Mouse (Mus musculus) liver, adult 2 months (tissue): ENCODE data around the gene Rnf181. TPM values are rescaled to one million over a fixed set of nuclear protein-coding genes. Genes with fewer than 3 reads are reported as not detected.

ENCODE experiments used
- DNase-seq: peaks from one replicate; pipeline ENCODE4 v3.0.0-alpha.2; 2011; ENCODE audit warnings: low read depth, low spot score; ENCODE audit errors: extremely low read depth
- H3K27ac ChIP-seq: fragments of 200-500 bp; replicated peaks from 2 replicates; pipeline ENCODE4 v1.5.1; 2012; ENCODE audit warnings: low read depth, mild to moderate bottlenecking, control low read depth, inconsistent platforms, low read length; ENCODE audit not compliant: insufficient read depth
- H3K27me3 ChIP-seq: fragments of 200-500 bp; 2 replicates; pipeline ENCODE4 v1.6.1; 2012; ENCODE audit warnings: mild to moderate bottlenecking, moderate library complexity, low read length, inconsistent platforms; ENCODE audit not compliant: control insufficient read depth, insufficient read depth
- H3K36me3 ChIP-seq: fragments of 200-500 bp; 2 replicates; pipeline ENCODE4 v1.6.1; 2012; ENCODE audit warnings: low read length, inconsistent platforms; ENCODE audit not compliant: control insufficient read depth, insufficient read depth
- H3K4me1 ChIP-seq: fragments of 200-500 bp; 2 replicates; pipeline ENCODE4 v1.6.1; 2011; ENCODE audit warnings: low read length; ENCODE audit not compliant: control insufficient read depth, insufficient read depth
- H3K4me3 ChIP-seq: fragments of 200-500 bp; 2 replicates; pipeline ENCODE4 v1.5.1; 2011; ENCODE audit warnings: low read depth, mild to moderate bottlenecking, control low read depth, low read length, moderate library complexity; ENCODE audit not compliant: insufficient read depth
- H3K79me2 ChIP-seq: fragments of 200-500 bp; 2 replicates; pipeline ENCODE4 v1.6.1; 2012; ENCODE audit warnings: inconsistent platforms, mild to moderate bottlenecking, low read length, moderate library complexity; ENCODE audit not compliant: control insufficient read depth, insufficient read depth
- H3K9ac ChIP-seq: fragments of 200-500 bp; 2 replicates; pipeline ENCODE4 v1.6.1; 2012; ENCODE audit warnings: low read depth, mild to moderate bottlenecking, control low read depth, inconsistent platforms, low read length
- CTCF ChIP-seq: fragments of 200-500 bp; IDR thresholded peaks from 2 replicates; pipeline ENCODE4 v1.5.1; 2011; ENCODE audit warnings: low read depth, low read length, control low read depth
- POLR2A ChIP-seq: fragments of 200-500 bp; IDR thresholded peaks from 2 replicates; pipeline ENCODE4 v1.6.1; 2011; ENCODE audit warnings: low read length, control low read depth; ENCODE audit not compliant: insufficient read depth; ENCODE audit errors: extremely low read depth
- WGBS: fragments of 180-500 bp; shearing (Covaris S2); methylation state at CpG from one replicate; pipeline ENCODE4 v1.1.7; 2018; 5-methylcytosine and 5-hydroxymethylcytosine counted together
- polyA plus RNA-seq: library from polyadenylated mRNA; depleted of rRNA; stranded (reverse); fragments of >200 nt; gene quantifications from 2 replicates; pipeline ENCODE4 v1.2.3, GENCODE M21; 2012
- total RNA-seq: library from RNA; depleted of rRNA; stranded (reverse); fragments of >200 nt; gene quantifications from 2 replicates; pipeline ENCODE4 v1.2.3, GENCODE M21; 2014

Gene Rnf181
- total and polyA plus RNA-seq, 2 experiments = 62.6 to 75.2 TPM

- peak overlapping the region; percentile 100 for H3K27ac ChIP-seq
- H3K36me3 ChIP-seq = peaks cover 14% of the 10 kb centered on the region
- peak; percentile 94 for DNase-seq
- peaks cover 4% of the 10 kb centered on the region; the same call in 1 of the 2 replicates for H3K79me2 ChIP-seq
- no peak for TF ChIP-seq CTCF
- TF ChIP-seq POLR2A = no peak
- WGBS = 14% methylated on average over 5 of the region's 5 CpGs
- H3K4me1 ChIP-seq = peaks cover 36% of the 10 kb centered on the region
- peak overlapping the region; percentile 68 for H3K9ac ChIP-seq
- no peaks in the 10 kb centered on the region for H3K27me3 ChIP-seq
- H3K4me3 ChIP-seq = no peak overlapping the region
Measured at GRCm38 (mm10) chr6:72352636-72353405, 13.9 kb downstream of the Rnf181 start.

GRCm38 (mm10) chr6:72350214-72350613 is 16.5 kb downstream of the Rnf181 start:
- H3K36me3 ChIP-seq = peaks cover 8% of the 10 kb centered on the region
- H3K27me3 ChIP-seq = no peaks in the 10 kb centered on the region
- H3K79me2 ChIP-seq = peaks cover 7% of the 10 kb centered on the region; the same call in 1 of the 2 replicates
- no peak for TF ChIP-seq CTCF
- TF ChIP-seq POLR2A = no peak
- no peak for DNase-seq
- no peak overlapping the region for H3K4me3 ChIP-seq
- H3K4me1 ChIP-seq = peaks cover 33% of the 10 kb centered on the region
- H3K9ac ChIP-seq = no peak overlapping the region
- 38% methylated on average over 2 of the region's 2 CpGs for WGBS
- H3K27ac ChIP-seq = no peak overlapping the region; the same call in 1 of the 2 replicates

GRCm38 (mm10) chr6:72348411-72348810 is 18.3 kb downstream of the Rnf181 start:
- H3K36me3 ChIP-seq = peaks cover 8% of the 10 kb centered on the region
- H3K4me3 ChIP-seq = peak overlapping the region; percentile 94; the same call in 1 of the 2 replicates
- DNase-seq = peak; percentile 77
- H3K9ac ChIP-seq = peak overlapping the region; percentile 73
- WGBS = 13% methylated on average over 10 of the region's 10 CpGs
- TF ChIP-seq CTCF (no peak), POLR2A (peak; percentile 71; the same call in 1 of the 2 replicates)
- no peaks in the 10 kb centered on the region for H3K27me3 ChIP-seq
- peak overlapping the region; percentile 98 for H3K27ac ChIP-seq
- H3K4me1 ChIP-seq = peaks cover 27% of the 10 kb centered on the region
- peaks cover 17% of the 10 kb centered on the region; the same call in 1 of the 2 replicates for H3K79me2 ChIP-seq

GRCm38 (mm10) chr6:72347166-72347941 is 19.4 kb downstream of the Rnf181 start, which contains the start of gene 0610030E20Rik:
Gene 0610030E20Rik (plus strand): TSS chr6:72347317.
- under 1% methylated on average over 72 of the region's 72 CpGs for WGBS
- Histone ChIP-seq H3K79me2 (peaks cover 18% of the 10 kb centered on the region; the same call in 1 of the 2 replicates), H3K4me3 (peak within 1 kb of the TSS; percentile 94), H3K9ac (peak within 1 kb of the TSS; percentile 98), H3K27ac (peak within 1 kb of the TSS; percentile 98), H3K36me3 (peaks cover 8% of the 10 kb centered on the region), H3K27me3 (no peaks in the 10 kb centered on the region), H3K4me1 (peaks cover 22% of the 10 kb centered on the region)
- TF ChIP-seq CTCF (no peak), POLR2A (peak; percentile 62; the same call in 1 of the 2 replicates)
- peak; percentile 73 for DNase-seq

GRCm38 (mm10) chr6:72346261-72346660 is 20.5 kb downstream of the Rnf181 start:
- WGBS = 34% methylated on average over 4 of the region's 4 CpGs
- Histone ChIP-seq H3K4me3 (peak overlapping the region; percentile 19; the same call in 1 of the 2 replicates), H3K9ac (no peak overlapping the region), H3K27me3 (no peaks in the 10 kb centered on the region), H3K27ac (no peak overlapping the region), H3K4me1 (peaks cover 20% of the 10 kb centered on the region), H3K79me2 (peaks cover 23% of the 10 kb centered on the region; the same call in 1 of the 2 replicates), H3K36me3 (peaks cover 8% of the 10 kb centered on the region)
- TF ChIP-seq CTCF (no peak), POLR2A (no peak)
- no peak for DNase-seq
